Mouse (Mus musculus): ENCODE data around the gene Axin2.
A peak's percentile ranks its signal among the peaks of the same experiment; 100 is the strongest.

The Axin2 gene

GRCm38 (mm10) chr11:108973866-108974265 lies 53.7 kb downstream of the Axin2 start:
- no peak for DNase-seq (ENCODE audit: low spot score)

- DNase-seq (ENCODE audit: low spot score) = no peak
Observed at GRCm38 (mm10) chr11:108975583-108975982, 55.4 kb downstream of the Axin2 start.

DNA sequence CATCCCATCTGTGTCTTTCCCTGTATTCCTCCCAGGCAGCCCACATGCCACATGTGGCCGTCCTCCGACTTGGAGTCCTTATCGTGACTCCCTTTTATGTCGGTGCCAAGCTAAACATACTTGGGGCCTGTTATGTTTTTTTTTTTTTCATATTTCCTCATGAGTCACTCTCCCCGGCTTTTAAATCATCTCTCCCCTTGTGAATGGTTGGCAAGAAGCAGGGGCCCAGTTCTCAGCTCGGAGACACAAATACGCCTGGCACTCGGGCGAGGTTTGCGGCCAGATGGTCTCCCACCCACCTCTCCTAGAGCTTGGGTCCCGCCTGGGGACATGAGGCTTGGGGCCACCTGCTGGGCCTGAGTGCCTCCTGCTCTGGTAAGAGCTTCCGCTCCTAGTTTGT lies 60.4 kb downstream of the Axin2 start:
- peak; percentile 17 for DNase-seq (ENCODE audit: low spot score)

DNA sequence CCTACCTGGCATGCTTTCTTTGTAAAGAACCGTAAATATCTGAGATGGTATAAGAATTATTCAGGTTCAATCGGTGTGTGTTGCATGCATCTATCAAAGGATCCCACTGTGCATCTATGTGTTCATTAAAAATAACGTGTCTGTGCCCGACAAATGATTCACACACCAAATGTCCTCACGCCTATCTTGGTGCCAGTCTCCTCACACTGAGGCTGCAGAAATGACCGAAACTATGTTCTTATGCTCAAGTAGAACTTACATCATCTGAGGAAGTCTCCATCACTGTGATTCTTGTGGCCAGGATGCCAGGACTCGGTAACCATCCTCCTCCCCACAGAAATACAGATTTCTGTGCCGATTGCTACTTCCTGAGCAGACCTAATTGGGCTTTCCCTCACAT lies 60.9 kb downstream of the Axin2 start:
- DNase-seq (ENCODE audit: low spot score) = no peak

- no peak for DNase-seq (ENCODE audit: low spot score)
Observed at GRCm38 (mm10) chr11:108983409-108984064, 63.4 kb downstream of the Axin2 start.

DNA sequence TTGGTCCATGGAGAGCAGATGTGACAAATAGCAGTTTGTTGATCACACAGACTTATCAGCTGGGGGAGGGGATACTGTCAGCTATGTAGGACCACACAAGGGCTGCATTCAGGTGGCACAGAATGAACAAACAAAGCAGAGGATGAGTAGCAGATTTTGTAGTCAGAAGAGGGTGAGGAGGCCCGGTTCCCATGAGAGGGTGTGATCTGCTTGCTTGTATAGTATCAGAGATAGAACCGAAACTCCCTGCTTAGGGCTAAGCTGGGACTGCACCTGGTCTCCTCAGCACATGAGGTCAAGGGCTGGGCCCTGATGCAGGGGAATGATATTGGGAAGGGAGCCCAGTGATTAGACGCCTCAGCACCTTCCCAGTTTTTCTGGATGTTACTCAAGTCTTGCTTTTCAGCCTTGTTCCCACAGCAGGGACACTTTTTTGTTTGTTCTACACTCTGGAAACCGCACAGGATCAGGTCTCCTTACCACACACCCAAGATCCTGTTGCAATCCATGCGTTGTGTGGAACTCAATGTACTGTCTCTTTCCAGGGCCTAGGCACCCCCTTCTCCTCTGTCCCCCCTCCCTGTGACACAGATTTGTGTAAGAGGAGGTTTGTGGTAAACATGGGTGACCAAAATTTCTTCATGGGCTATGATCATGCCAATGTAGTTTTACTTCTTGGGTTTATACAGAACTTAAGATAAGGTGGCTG lies 64.7 kb downstream of the Axin2 start:
- no peak for DNase-seq (ENCODE audit: low spot score)

DNA sequence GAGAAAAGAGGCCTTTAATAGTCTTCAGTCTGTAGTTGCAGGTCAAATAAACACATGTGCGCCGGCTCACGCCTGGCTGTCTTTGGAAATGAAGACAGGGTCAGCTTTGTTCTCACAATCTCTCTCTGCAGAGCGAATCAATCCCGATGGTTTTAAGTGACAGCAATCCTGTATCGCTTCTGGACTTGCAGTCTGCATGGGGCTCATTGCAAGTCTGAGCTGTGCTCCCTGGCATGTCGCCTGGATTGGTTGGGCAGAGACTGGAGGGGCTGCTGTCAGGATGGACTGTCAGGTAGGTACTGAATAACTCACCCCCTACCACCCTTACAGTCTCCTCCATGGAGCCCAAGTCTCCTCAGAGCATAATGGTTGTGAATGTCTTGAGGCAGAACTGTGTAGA lies 65.7 kb downstream of the Axin2 start:
- DNase-seq (ENCODE audit: low spot score) = no peak

- peak; percentile 24 for DNase-seq (ENCODE audit: low spot score)
Observed at GRCm38 (mm10) chr11:108987226-108987625, 67.1 kb downstream of the Axin2 start.

DNA sequence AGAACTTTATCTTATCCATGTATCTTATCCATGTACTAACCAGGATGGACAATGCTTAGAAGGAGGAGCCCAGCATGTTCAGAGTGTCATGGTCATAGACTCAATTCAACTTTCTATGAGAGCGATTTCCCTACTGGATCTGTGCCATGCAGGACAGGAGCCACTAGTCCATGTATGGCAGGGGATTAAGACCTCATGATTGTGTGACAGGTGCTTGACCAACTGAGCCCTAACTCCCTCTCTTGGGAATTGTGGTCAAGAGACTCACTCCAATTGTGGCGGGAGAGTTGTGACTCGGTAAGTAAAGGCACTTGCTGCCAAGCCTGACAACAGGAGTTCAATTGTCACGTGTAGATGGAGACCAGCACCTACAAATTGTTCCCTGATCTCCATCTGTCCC lies 67.6 kb downstream of the Axin2 start:
- no peak for DNase-seq (ENCODE audit: low spot score)

DNA sequence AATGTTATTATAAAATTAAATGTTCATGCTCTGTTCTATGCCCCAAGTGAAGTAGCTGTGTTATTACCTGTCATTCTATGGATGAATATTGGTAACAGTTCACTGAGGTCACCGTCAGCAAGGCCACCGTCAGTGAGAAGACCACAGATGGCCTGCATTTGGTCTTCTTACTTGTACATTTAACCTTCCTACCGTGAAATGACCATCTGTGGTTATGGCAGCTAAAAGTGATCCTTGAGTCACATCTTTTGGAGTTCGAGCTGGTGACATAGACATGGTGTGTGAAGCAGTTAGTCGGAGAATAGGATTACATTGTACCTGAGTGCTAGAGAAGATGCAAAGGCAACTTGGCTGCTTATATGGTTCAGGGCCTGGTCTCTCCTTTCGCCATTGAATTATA lies 68.1 kb downstream of the Axin2 start:
- DNase-seq (ENCODE audit: low spot score) = no peak

DNA sequence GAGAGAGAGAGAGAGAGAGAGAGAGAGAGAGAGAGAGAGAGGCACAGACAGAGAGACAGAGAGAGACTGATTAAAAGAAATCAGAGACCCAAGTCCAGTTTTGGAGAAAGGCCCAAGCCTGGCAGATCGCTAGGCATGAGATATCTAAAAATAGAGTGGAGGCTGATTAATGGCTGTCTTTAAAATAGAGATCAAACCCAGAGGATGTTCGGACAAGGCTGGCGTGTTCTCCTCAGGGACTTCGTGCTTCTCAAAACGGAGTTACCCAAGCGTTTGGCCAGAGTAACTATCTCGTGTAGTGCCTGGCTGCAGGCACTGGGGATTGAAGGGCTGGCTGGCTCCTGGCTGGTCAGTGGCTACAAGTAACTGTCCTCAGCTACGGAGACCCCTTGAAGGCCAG lies 69.8 kb downstream of the Axin2 start:
- no peak for DNase-seq (ENCODE audit: low spot score)

DNA sequence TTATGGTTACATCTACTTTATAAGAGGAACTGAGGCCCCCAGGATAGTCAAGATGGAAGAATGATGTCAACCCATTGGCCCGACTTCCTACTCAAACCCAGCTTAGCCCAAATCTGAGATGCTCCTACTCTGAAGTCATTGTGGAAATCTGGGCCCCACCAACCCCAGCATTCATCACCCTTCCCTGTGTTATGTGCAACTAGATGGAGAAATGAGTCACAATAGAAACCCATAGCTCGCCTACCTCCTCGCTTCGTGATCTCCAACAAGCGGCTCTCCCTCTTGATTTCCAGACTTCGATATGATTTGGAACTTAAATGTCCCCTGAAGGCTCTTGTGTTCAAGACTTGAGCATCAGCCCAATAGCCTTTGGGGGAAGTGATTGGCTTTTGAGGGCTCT lies 73.3 kb downstream of the Axin2 start:
- no peak for DNase-seq (ENCODE audit: low spot score)

DNA sequence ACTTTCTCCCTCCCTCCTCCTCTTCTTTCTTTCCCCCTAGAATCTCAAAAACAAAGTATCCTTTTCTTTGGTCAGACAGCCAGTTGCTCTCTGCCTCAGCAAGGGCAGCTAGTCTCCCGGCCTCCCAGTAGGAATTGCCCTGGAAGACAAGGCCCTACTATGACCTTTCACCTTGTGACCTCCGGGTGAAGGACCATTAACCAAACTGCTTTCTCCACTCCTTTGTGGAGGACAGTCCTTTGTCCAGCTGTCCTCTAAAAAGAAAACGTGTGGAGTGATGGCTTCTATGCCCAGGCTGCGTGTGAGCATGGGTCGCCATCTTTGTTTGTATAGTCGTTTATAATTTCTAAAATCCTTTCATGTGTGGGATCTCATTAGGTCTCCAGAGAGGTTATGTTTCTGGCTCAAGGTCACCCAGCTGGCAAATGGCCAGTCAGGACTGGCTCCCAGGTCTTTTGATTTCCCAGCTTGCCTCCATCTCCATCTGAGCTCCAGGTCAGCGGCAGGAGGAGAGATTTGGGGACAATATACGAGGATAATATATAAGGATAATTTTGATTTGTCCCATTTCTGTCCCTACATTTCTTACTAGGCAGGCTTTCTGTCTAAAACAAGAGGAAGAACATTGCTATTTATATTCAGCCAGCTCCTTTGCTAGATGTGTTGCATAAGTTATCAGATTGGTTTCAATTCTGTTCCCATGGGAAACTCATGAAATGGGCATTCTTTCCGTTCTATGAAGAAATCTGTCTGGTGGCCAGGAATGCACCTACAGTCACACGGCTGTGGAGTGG lies 75.2 kb downstream of the Axin2 start:
- peak; percentile 8 for DNase-seq (ENCODE audit: low spot score)

GRCm38 (mm10) chr11:108995990-108996533 lies 75.9 kb downstream of the Axin2 start:
- no peak for DNase-seq (ENCODE audit: low spot score)

DNA sequence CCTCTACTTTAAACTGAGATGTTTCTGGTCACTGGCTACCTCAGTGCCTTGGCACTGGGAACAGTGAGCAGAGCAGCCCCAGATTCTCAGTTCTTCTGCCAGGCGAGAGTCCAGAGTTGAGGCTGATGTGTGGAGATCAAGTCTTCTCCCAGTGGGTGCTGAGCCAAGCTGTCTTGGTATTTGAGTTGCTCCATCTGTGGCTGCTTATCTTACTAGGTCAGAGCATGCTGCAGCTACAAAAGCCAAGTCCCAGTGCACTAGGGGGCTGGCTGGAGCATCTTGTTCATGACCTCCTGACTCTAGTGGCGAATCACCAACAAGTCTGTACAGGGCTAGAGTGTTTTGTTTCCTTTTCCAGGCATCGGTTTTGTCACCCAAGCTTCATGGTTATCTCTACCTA lies 77.7 kb downstream of the Axin2 start:
- DNase-seq (ENCODE audit: low spot score) = no peak

All from layer of hippocampus, adult 9-10 months (tissue).